Mouse (Mus musculus): Measurements from ENCODE around the gene Aebp1. TPM values are rescaled to one million over a fixed set of nuclear protein-coding genes. Genes with fewer than 3 reads are reported as not detected.

Gene Aebp1
- polyA plus RNA-seq, 1 experiment from 2014 or later, result 21.4 TPM

DNA sequence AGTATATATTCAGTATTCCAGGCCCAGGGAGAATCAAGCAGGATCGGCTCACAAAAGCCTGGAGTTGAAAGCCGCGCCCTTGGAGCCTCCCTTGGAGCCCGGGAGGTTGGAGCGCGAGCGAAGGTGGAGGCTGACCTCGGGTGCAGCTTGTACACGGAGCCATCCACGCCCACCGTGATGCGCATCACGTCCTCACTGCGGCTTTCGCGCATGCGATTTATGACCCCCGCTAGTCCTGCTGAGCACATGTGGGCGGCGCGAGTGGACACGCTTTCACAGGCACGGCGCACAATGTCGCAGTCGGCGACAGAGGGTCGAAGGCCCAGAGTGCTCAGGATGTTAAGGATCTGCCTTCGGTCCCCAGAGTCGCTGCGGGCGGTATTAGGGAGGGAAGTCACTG, 40.2 kb downstream of the Aebp1 start:
- Histone ChIP-seq H3K4me3 (ENCODE audit: low read depth, low read length) (peak overlapping the region; percentile 39), H3K9ac (ENCODE audit: low read depth, low read length) (peak overlapping the region; percentile 70), H3K9me3 (replicated peaks; ENCODE audit: control insufficient read depth, low read length) (no peaks in the 10 kb centered on the region), H3K4me1 (ENCODE audit: control insufficient read depth, insufficient read depth, low read length) (peaks cover 33% of the 10 kb centered on the region), H3K27me3 (ENCODE audit: control insufficient read depth, insufficient read depth, low read length) (0 out of 2 replicates have a peak, but pooled peaks cover 6% of the 10 kb centered on the region), H3K36me3 (ENCODE audit: control insufficient read depth, insufficient read depth, low read length) (no peaks in the 10 kb centered on the region), H3K4me2 (peak overlapping the region; percentile 69), H3K27ac (ENCODE audit: low read depth, low read length) (peak overlapping the region; percentile 65)
- ATAC-seq (replicated peaks; ENCODE audit: insufficient number of reproducible peaks, low FRiP score, low TSS enrichment), result no peak; the same call in 1 of the 2 replicates
- 4% methylated on average over 32 of the region's 32 CpGs for WGBS (ENCODE audit: insufficient replicate concordance)

- no peaks in the 10 kb centered on the region for H3K9me3 ChIP-seq (replicated peaks; ENCODE audit: control insufficient read depth, low read length)
- no peaks in the 10 kb centered on the region for H3K36me3 ChIP-seq (ENCODE audit: control insufficient read depth, insufficient read depth, low read length)
- no peak overlapping the region for H3K4me3 ChIP-seq (ENCODE audit: low read depth, low read length)
- no peak for ATAC-seq (replicated peaks; ENCODE audit: insufficient number of reproducible peaks, low FRiP score, low TSS enrichment)
- WGBS (ENCODE audit: insufficient replicate concordance), result 19% methylated on average over 6 of the region's 6 CpGs
- H3K4me1 ChIP-seq (ENCODE audit: control insufficient read depth, insufficient read depth, low read length), result peaks cover 33% of the 10 kb centered on the region
- peak overlapping the region; percentile 69 for H3K4me2 ChIP-seq
- H3K9ac ChIP-seq (ENCODE audit: low read depth, low read length), result peak overlapping the region; percentile 70
- 0 out of 2 replicates have a peak, but pooled peaks cover 6% of the 10 kb centered on the region for H3K27me3 ChIP-seq (ENCODE audit: control insufficient read depth, insufficient read depth, low read length)
- H3K27ac ChIP-seq (ENCODE audit: low read depth, low read length), result peak overlapping the region; percentile 65; the same call in 1 of the 2 replicates
Observed at GRCm38 (mm10) chr11:5902390-5902789, 40.6 kb downstream of the Aebp1 start.

DNA sequence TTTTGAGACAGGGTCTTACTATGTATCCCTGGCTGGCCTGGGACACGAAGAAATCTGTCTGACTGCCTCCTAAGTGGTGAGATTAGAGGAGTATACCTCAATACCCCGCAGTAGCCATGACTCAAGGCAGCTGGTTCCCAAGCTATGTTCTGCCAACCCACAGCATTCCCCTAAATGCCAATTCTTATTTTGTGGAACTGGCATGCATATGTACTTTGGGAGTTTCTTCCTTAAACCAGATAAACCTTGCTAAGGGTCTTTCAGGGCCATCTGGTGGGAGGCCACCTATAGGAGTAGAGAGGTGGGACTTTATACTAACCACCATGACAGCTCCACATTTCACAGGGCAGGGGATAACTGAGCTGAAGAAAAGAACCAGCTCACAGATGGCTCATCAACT, 42.1 kb downstream of the Aebp1 start:
- no peak overlapping the region for H3K27ac ChIP-seq (ENCODE audit: low read depth, low read length)
- no peak overlapping the region for H3K4me2 ChIP-seq
- no peaks in the 10 kb centered on the region for H3K36me3 ChIP-seq (ENCODE audit: control insufficient read depth, insufficient read depth, low read length)
- ATAC-seq (replicated peaks; ENCODE audit: insufficient number of reproducible peaks, low FRiP score, low TSS enrichment), result no peak
- H3K27me3 ChIP-seq (ENCODE audit: control insufficient read depth, insufficient read depth, low read length), result 0 out of 2 replicates have a peak, but pooled peaks cover 6% of the 10 kb centered on the region
- no peaks in the 10 kb centered on the region for H3K9me3 ChIP-seq (replicated peaks; ENCODE audit: control insufficient read depth, low read length)
- peaks cover 22% of the 10 kb centered on the region for H3K4me1 ChIP-seq (ENCODE audit: control insufficient read depth, insufficient read depth, low read length)
- no peak overlapping the region for H3K4me3 ChIP-seq (ENCODE audit: low read depth, low read length)
- WGBS (ENCODE audit: insufficient replicate concordance), result 78% methylated on average over 2 of the region's 2 CpGs
- H3K9ac ChIP-seq (ENCODE audit: low read depth, low read length), result no peak overlapping the region

DNA sequence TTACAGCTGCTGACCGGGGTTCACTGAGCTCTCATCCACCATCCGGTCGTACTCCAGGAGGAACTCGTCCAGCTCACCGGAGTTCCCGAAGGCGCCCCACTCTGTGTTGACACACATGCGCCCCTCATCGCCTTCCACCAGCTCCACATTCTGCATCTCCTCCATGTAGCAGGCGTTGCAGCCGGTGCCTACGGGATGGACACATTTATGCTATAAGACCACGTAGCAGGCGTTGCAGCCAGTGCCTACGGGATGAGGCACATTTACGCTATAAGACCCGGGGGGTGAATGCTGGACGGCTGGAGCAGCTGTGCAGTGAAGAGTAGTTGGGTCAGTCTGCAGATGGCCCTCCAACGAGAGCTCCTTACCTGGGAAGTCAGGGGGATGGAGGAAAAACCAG, 42.6 kb downstream of the Aebp1 start:
- Histone ChIP-seq H3K9ac (ENCODE audit: low read depth, low read length) (no peak overlapping the region), H3K4me3 (ENCODE audit: low read depth, low read length) (no peak overlapping the region), H3K9me3 (replicated peaks; ENCODE audit: control insufficient read depth, low read length) (no peaks in the 10 kb centered on the region), H3K4me2 (no peak overlapping the region), H3K36me3 (ENCODE audit: control insufficient read depth, insufficient read depth, low read length) (no peaks in the 10 kb centered on the region), H3K27ac (ENCODE audit: low read depth, low read length) (no peak overlapping the region), H3K27me3 (ENCODE audit: control insufficient read depth, insufficient read depth, low read length) (0 out of 2 replicates have a peak, but pooled peaks cover 6% of the 10 kb centered on the region), H3K4me1 (ENCODE audit: control insufficient read depth, insufficient read depth, low read length) (peaks cover 19% of the 10 kb centered on the region)
- ATAC-seq (replicated peaks; ENCODE audit: insufficient number of reproducible peaks, low FRiP score, low TSS enrichment), result no peak
- WGBS (ENCODE audit: insufficient replicate concordance), result 84% methylated on average over 19 of the region's 19 CpGs

DNA sequence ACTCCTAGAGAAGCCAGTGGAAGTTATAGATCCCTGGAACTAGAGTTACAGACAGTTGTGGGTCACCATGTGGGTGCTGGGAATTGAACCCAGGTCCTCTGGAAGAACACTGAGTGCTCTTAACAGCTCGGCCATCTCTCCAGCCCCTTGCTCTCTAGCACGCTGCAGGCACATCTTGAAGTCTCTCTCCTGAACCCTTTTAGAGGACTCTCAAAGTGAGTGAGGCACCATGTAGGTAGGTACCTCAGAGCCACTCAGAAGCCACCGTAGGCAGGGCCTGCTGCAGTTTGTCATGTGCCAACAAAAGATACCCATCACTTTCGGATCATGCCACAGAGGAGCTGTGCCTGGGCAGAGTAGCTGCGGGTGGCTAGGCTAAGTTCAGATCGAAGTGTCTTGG, 43.1 kb downstream of the Aebp1 start:
- H3K9me3 ChIP-seq (replicated peaks; ENCODE audit: control insufficient read depth, low read length), result no peaks in the 10 kb centered on the region
- H3K9ac ChIP-seq (ENCODE audit: low read depth, low read length), result no peak overlapping the region
- H3K27ac ChIP-seq (ENCODE audit: low read depth, low read length), result no peak overlapping the region
- H3K36me3 ChIP-seq (ENCODE audit: control insufficient read depth, insufficient read depth, low read length), result no peaks in the 10 kb centered on the region
- H3K4me1 ChIP-seq (ENCODE audit: control insufficient read depth, insufficient read depth, low read length), result peaks cover 19% of the 10 kb centered on the region
- ATAC-seq (replicated peaks; ENCODE audit: insufficient number of reproducible peaks, low FRiP score, low TSS enrichment), result no peak
- H3K4me2 ChIP-seq, result no peak overlapping the region
- no peak overlapping the region for H3K4me3 ChIP-seq (ENCODE audit: low read depth, low read length)
- H3K27me3 ChIP-seq (ENCODE audit: control insufficient read depth, insufficient read depth, low read length), result 0 out of 2 replicates have a peak, but pooled peaks cover 6% of the 10 kb centered on the region
- WGBS (ENCODE audit: insufficient replicate concordance), result 82% methylated on average over 6 of the region's 6 CpGs

DNA sequence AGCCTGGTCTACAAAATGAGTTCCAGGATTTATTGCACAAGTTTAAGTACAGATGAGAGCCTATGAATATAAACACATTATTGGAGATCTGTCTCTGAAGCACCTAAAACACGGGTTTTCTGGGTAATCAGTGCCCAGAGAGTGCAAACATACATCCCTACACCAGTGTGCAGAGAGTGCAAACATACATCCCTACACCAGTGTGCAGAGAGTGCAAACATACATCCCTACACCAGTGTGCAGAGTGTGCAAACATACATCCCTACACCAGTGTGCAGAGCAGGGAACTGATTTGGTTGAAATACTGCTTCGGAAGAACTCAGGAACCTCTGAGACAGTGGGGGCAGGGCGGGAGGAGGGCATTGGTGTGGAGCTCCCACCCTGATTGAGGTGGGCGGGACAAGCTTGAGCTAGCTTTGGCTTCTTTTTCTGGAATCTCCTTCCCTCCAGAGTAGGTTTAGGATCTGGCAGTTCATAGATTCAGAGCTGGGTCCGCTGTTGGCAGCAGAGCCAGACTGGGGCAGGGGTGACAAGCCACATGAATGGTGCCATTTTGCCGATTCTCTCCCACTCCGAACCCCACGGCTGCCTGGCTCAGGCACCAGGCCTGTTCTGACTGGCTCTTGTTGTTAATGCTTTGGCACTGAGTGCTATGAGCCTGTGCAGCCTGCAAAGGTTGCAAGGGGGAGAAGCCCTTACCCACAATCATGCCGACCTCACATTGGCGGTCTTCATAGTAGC, 44.2 kb downstream of the Aebp1 start:
- 80% methylated on average over 10 of the region's 10 CpGs for WGBS (ENCODE audit: insufficient replicate concordance)
- Histone ChIP-seq H3K9me3 (replicated peaks; ENCODE audit: control insufficient read depth, low read length) (no peaks in the 10 kb centered on the region), H3K27ac (ENCODE audit: low read depth, low read length) (no peak overlapping the region), H3K27me3 (ENCODE audit: control insufficient read depth, insufficient read depth, low read length) (0 out of 2 replicates have a peak, but pooled peaks cover 6% of the 10 kb centered on the region), H3K4me2 (no peak overlapping the region), H3K9ac (ENCODE audit: low read depth, low read length) (no peak overlapping the region), H3K4me3 (ENCODE audit: low read depth, low read length) (no peak overlapping the region), H3K36me3 (ENCODE audit: control insufficient read depth, insufficient read depth, low read length) (no peaks in the 10 kb centered on the region), H3K4me1 (ENCODE audit: control insufficient read depth, insufficient read depth, low read length) (peaks cover 13% of the 10 kb centered on the region)
- no peak for ATAC-seq (replicated peaks; ENCODE audit: insufficient number of reproducible peaks, low FRiP score, low TSS enrichment)

DNA sequence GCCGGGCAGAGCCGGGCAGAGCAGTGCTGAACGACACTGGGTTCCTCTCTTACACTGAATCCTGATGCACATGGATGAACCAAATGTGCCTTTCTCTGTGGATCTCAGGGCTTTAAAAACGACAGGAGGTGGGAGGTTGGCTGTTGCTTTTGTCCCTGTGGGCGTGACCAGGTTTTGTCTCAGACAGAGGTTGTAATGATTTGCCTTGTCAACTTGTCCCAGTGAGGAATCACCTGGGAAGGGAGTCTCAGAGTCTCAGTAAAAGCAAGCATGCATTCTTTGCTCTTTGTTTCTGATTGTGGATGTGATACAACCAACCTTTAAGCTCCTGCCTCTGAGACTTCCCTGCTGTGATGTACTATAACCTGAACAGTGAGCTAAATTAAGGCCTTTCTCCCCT, 45.3 kb downstream of the Aebp1 start:
- no peaks in the 10 kb centered on the region for H3K36me3 ChIP-seq (ENCODE audit: control insufficient read depth, insufficient read depth, low read length)
- H3K9ac ChIP-seq (ENCODE audit: low read depth, low read length), result no peak overlapping the region
- WGBS (ENCODE audit: insufficient replicate concordance), result 63% methylated on average over 5 of the region's 5 CpGs
- peaks cover 3% of the 10 kb centered on the region for H3K4me1 ChIP-seq (ENCODE audit: control insufficient read depth, insufficient read depth, low read length)
- ATAC-seq (replicated peaks; ENCODE audit: insufficient number of reproducible peaks, low FRiP score, low TSS enrichment), result no peak
- no peak overlapping the region for H3K4me2 ChIP-seq
- no peaks in the 10 kb centered on the region for H3K9me3 ChIP-seq (replicated peaks; ENCODE audit: control insufficient read depth, low read length)
- H3K4me3 ChIP-seq (ENCODE audit: low read depth, low read length), result no peak overlapping the region
- H3K27ac ChIP-seq (ENCODE audit: low read depth, low read length), result no peak overlapping the region
- H3K27me3 ChIP-seq (ENCODE audit: control insufficient read depth, insufficient read depth, low read length), result 0 out of 2 replicates have a peak, but pooled peaks cover 4% of the 10 kb centered on the region

- Histone ChIP-seq H3K27ac (ENCODE audit: low read depth, low read length) (no peak overlapping the region), H3K27me3 (ENCODE audit: control insufficient read depth, insufficient read depth, low read length) (no peaks in the 10 kb centered on the region), H3K9me3 (replicated peaks; ENCODE audit: control insufficient read depth, low read length) (no peaks in the 10 kb centered on the region), H3K9ac (ENCODE audit: low read depth, low read length) (no peak overlapping the region), H3K4me1 (ENCODE audit: control insufficient read depth, insufficient read depth, low read length) (no peaks in the 10 kb centered on the region), H3K4me3 (ENCODE audit: low read depth, low read length) (no peak overlapping the region), H3K36me3 (ENCODE audit: control insufficient read depth, insufficient read depth, low read length) (no peaks in the 10 kb centered on the region), H3K4me2 (no peak overlapping the region)
- 64% methylated on average over 4 of the region's 4 CpGs for WGBS (ENCODE audit: insufficient replicate concordance)
- no peak for ATAC-seq (replicated peaks; ENCODE audit: insufficient number of reproducible peaks, low FRiP score, low TSS enrichment)
Observed at GRCm38 (mm10) chr11:5908642-5909041, 46.9 kb downstream of the Aebp1 start.

- H3K4me3 ChIP-seq (ENCODE audit: low read depth, low read length), result no peak overlapping the region
- ATAC-seq (replicated peaks; ENCODE audit: insufficient number of reproducible peaks, low FRiP score, low TSS enrichment), result peak; percentile 58; the same call in 1 of the 2 replicates
- no peaks in the 10 kb centered on the region for H3K27me3 ChIP-seq (ENCODE audit: control insufficient read depth, insufficient read depth, low read length)
- no peaks in the 10 kb centered on the region for H3K36me3 ChIP-seq (ENCODE audit: control insufficient read depth, insufficient read depth, low read length)
- H3K4me2 ChIP-seq, result no peak overlapping the region
- no peak overlapping the region for H3K27ac ChIP-seq (ENCODE audit: low read depth, low read length)
- H3K4me1 ChIP-seq (ENCODE audit: control insufficient read depth, insufficient read depth, low read length), result no peaks in the 10 kb centered on the region; the same call in 1 of the 2 replicates
- WGBS (ENCODE audit: insufficient replicate concordance), result 28% methylated on average over 5 of the region's 5 CpGs
- no peak overlapping the region for H3K9ac ChIP-seq (ENCODE audit: low read depth, low read length)
- H3K9me3 ChIP-seq (replicated peaks; ENCODE audit: control insufficient read depth, low read length), result no peaks in the 10 kb centered on the region
Observed at GRCm38 (mm10) chr11:5912635-5913034, 50.9 kb downstream of the Aebp1 start.
